Mouse (Mus musculus) B cell, adult (primary cell): ENCODE data around the gene D630039A03Rik. TPM values are rescaled to one million over a fixed set of nuclear protein-coding genes. Genes with fewer than 3 reads are reported as not detected.

Source experiments
- total RNA-seq: library from RNA; stranded (reverse); gene quantifications from 4 replicates; pipeline ENCODE4 v1.2.4, GENCODE M21; 2023; ENCODE audit not compliant: inconsistent age

The D630039A03Rik gene
- not detected in 4 replicates for total RNA-seq

GRCm38 (mm10) chr4:57916201-57916661 is at the start of gene D630039A03Rik:
TSS of gene D630039A03Rik (minus strand) at chr4:57916297.

GRCm38 (mm10) chr4:57956029-57956960 is 40.2 kb upstream of the D630039A03Rik start, which contains the start of gene Txn1:
TSS of gene Txn1 (minus strand) at chr4:57956411.

Other genes starting within 250 kb of the D630039A03Rik start
- 38.4 to 57.0 TPM (median 50.0 TPM) in 4 replicates for gene Akap2, start 198.6 kb downstream of the D630039A03Rik start, total RNA-seq
- 50.6 to 66.3 TPM (median 57.9 TPM) in 4 replicates for gene Txn1, start 40.1 kb upstream of the D630039A03Rik start, total RNA-seq
- not detected in 4 replicates for gene Txndc8, start 92.8 kb upstream of the D630039A03Rik start, total RNA-seq